Mouse (Mus musculus): Measurements from ENCODE around the gene Foxb2.

DNA sequence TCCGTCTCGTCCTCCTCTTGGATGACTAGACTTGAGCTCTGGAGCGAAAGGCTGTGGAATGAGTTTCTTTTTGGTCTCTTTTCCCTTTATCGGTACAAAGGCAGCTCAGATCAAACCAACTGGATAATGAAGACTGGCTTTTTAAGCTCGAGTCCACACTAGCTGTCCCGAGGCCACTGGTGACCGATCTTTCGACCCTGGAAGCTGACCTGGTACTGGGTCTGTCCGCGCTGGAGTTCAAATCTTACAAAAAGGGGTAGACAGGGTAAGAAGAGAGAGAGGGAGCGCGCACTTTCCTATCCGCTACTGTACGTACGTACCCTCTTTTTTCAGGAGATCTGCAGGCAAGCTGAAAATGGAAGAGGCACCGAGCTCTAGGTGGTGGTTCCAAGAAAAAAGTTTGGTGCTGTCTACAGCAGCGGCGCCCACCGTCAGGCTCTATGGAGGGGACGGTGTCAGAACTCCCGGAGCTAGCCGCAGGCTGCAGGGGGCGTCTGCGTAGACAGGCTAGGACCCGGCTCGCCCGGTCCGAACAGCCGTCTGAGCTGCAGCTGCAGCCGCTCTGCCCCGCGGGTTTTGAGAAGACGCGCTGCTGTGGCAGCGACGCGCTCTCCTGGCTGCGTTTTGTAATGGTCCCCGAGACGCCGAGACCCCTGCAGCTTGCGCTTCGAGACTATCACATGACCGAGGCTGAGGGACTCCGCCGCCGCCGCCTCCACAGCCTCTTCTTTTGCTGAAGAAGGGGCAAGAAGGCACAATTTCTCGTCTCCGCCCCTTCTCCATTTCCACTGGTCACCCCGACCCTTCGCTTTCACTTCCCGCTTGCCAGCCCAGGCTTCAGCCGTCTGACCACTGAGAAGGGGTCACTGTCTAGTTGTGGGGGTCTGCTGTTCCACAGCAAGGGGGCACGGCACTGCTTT lies 597 bp upstream of the Foxb2 start:
- TF ChIP-seq PAX5 (IDR thresholded peaks at IDR 0.05; ENCODE audit: low read length) (no peak), MAFK (IDR thresholded peaks at IDR 0.05; ENCODE audit: insufficient replicate concordance, low read length) (no peak), TCF12 (IDR thresholded peaks at IDR 0.05; ENCODE audit: low read depth, low read length) (no peak), CTCF (conservative IDR thresholded peaks at IDR 0.05 in 1 of 2, IDR thresholded peaks at IDR 0.05 in 1 of 2; ENCODE audit: low read depth in 2 of 2, low read length in 2 of 2) (no peak), POLR2A (IDR thresholded peaks at IDR 0.05; ENCODE audit: low read depth, low read length) (no peak)
